Mouse (Mus musculus) urinary bladder, postnatal 25 days (tissue): Measurements from ENCODE around the gene Krtap19-1.

Source experiments
- DNase-seq: peaks from one replicate; pipeline ENCODE4 v3.0.0; 2022; ENCODE audit warnings: low spot score

Gene Krtap19-1

DNA sequence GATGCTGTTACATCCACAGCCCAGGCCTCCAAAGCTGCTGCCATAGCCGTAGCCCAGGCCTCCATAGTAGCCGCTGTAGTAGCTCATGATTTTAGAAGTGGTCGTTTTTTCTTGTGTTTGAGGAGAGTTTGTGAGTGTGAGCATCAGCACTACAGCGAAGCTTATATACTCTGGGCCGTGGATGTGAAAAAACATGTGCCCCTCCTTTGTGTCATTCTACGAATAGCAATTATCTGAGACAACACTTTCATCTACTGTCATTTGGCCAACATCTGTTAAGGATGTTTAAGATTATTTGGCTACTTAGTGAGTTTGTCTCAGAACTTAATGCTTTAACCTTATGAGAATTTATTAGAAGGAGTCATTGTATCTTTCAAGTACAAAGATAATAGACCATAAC lies at the start of gene Krtap19-1:
TSS of gene Krtap19-1 (minus strand) at position 101 of the 400 bp plus-strand sequence.
- no peak for DNase-seq

- no peak for DNase-seq
These were observed 27.1 kb upstream of the Krtap19-1 start, which contains the start of gene Krtap19-5 for GRCm38 (mm10) chr16:88896357-88896756. Gene Krtap19-5 (minus strand): TSS chr16:88896457.

- no peak for DNase-seq
These were observed 17.7 kb upstream of the Krtap19-1 start for GRCm38 (mm10) chr16:88886870-88887269.

GRCm38 (mm10) chr16:88884989-88885388 lies 15.8 kb upstream of the Krtap19-1 start, which contains the start of gene Krtap19-4:
Gene Krtap19-4 (minus strand): TSS chr16:88885089.
- DNase-seq = no peak

DNA sequence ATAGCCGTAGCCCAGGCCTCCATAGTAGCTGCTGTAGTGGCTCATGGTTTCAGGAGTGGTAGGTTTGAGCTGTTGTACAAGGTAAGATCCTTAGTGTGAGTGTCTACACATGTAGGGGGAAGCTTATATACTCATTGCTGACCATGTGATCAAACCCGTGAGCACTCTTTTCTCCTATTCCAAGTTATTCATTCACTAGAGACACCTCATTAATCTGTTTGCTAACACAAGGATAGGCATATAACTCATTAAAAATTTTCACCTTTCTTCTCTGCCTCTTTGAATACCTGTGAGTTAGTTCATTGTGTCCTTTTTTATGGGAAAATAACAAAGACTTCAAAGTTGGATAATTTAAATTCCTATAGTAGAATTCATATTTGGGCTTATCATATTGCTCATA lies 8.7 kb upstream of the Krtap19-1 start, which contains the start of gene Krtap19-3:
TSS of gene Krtap19-3 (minus strand) at position 101 of the 400 bp plus-strand sequence.
- DNase-seq = no peak

GRCm38 (mm10) chr16:88874169-88874568 lies 5.0 kb upstream of the Krtap19-1 start, which contains the start of gene Krtap19-2:
Gene Krtap19-2 (minus strand): TSS chr16:88874269.
- no peak for DNase-seq

GRCm38 (mm10) chr16:88864887-88865407 lies 4.3 kb downstream of the Krtap19-1 start:
- DNase-seq = no peak

DNA sequence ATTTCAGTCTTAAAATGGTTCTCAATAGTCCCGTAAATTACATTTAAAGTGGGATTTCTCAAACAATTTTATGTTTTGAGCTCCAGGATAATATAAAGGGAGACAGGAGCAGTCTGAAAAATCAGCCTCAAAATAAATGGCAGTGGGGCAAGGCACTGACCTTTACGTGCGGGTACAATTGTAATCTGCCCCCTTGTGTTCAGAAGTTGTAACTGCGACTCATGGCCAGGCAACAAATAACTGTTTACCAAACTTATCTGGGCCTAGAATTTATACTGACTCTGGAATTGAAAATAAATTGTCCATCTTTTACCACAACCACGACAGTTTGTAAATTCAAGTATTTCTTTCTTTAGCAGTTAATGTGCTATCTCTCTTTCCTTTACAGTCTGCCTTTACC lies 17.8 kb downstream of the Krtap19-1 start:
- DNase-seq = peak; percentile 5

DNA sequence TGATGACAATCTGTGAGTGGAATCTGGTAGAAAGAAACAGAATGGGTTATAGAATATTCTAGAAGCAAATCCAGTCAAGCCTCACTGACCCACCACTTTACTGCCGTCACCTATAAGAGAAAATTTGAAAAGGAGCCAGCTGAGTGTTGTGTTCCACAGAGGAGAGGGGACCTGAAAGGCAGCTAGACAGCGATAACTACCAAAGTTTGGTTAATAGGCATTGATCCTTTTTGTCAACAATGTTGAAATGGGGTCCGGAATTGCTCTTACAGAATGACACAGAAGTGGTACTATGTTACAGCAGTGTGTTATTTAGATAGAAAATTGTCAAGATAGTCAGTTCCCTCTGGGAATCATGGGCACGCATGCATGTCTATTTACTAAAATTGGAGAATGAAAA lies 20.7 kb downstream of the Krtap19-1 start:
- no peak for DNase-seq

- no peak for DNase-seq
These were observed 21.8 kb downstream of the Krtap19-1 start for GRCm38 (mm10) chr16:88847363-88847762.

GRCm38 (mm10) chr16:88826978-88827377 lies 42.2 kb downstream of the Krtap19-1 start:
- no peak for DNase-seq

DNA sequence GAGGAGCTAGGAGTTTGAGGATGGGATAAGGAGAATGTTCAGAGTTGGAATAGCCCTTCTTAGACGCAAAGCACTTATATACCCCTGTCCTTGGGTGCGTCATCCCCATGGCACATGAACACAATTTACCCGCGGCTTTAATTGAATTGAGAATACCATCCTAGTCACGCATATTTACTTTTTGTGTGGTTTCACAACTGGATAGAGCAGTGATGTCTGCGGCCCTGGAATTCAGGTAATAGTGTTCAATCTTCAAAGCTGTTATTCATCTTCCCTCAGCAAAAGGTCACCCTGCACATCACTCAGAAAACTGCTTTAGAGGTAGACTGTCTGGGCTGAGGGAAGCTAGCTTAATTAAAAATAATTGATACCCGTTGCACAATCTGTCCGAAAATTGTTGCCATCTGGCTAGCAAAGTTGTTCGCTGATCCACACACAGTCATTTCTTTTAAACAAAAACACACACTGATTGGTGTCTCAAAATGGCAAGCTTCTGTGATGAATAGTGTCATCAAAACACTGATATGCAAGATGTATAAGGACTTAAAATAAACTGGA lies 43.0 kb downstream of the Krtap19-1 start, which contains the start of gene Krtap14:
TSS of gene Krtap14 (minus strand) at position 51 of the 558 bp plus-strand sequence.
- no peak for DNase-seq

- DNase-seq = no peak
These were observed 45.5 kb downstream of the Krtap19-1 start for GRCm38 (mm10) chr16:88823736-88824135.

DNA sequence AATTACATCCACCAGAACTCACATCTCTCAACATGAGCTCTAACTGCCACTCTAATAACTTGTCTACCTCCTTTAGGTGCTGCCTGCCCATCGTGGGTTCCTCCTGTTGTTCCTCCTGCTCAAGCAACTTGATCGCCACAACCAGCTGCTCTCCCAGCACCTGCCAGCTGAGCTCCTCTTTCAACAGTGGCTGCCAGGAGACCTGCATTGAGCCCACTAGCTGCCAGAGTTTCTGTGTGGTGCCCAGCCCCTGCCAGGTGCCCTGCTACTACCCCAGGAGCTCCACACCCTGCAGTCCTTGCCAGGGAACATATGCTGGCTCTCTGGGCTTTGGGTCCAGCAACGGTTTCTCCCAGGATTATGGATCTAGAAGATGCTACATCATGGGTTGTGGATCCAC lies 49.1 kb downstream of the Krtap19-1 start, which contains the start of gene Krtap15:
TSS of gene Krtap15 (plus strand) at position 150 of the 400 bp plus-strand sequence.
- DNase-seq = no peak
